Mouse (Mus musculus) forelimb bud, embryonic 11.5 days (tissue): ENCODE data around the gene Rdh19.
"Not testable (repeated sequence)": the region's sequence is repeated elsewhere in the genome, so short reads cannot be mapped to it uniquely, and the experiment has no call there.

ENCODE experiments used
- DNase-seq: peaks from one replicate; pipeline ENCODE4 v3.0.0-alpha.2; 2012; ENCODE audit warnings: low read depth, low spot score

Gene Rdh19

GRCm38 (mm10) chr10:127849628-127850027 is at the start of gene Rdh19:
Gene Rdh19 (plus strand): TSS chr10:127849928.
- no peak for DNase-seq

GRCm38 (mm10) chr10:127800891-127801290 is 48.8 kb upstream of the Rdh19 start, which contains the start of gene Rdh16:
Gene Rdh16 (plus strand): TSS chr10:127801152.
- no peak for DNase-seq

DNA sequence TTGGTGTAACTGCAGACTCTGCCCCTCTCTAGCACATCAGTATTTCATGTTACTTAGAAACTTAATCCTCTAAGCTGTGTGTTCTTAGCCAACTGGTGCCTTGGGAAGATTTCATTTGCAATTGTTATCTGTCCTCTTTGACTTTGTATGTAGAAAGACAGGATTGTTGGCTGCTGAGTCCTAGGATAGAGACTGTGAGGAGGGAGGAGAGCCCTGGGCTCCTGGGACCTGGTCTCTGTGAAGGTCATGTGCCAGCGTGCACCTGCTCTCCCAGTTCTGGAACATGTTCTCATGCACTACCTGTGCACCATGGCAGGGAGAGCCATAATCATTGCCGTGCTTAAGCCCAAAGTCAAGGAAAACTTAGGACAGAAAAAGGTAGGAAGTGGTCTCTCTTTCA is 48.1 kb upstream of the Rdh19 start:
- DNase-seq, result no peak

- no peak for DNase-seq
These were observed 47.5 kb upstream of the Rdh19 start for GRCm38 (mm10) chr10:127802236-127802635.

- DNase-seq, result no peak
These were observed 45.3 kb upstream of the Rdh19 start for GRCm38 (mm10) chr10:127804416-127804815.

DNA sequence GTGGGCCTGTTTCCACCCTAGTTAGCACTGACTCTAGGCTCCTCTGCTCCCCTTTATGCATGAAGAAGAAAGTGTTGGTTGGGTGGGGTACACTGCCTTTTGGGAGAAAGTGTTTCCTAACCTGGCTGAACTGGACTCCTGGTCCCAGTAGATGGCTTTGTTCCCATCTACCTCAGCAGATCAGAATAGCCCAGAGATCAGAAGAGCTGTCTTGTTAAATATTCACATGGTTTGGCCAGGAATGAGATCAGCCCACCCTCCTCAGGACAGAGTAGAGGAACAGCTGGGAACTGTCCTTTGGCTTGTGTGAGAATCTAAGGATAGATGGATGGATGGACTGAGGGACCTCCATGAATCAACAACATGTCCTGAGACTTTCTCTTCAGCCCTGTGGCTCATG is 33.8 kb upstream of the Rdh19 start:
- no peak for DNase-seq

DNA sequence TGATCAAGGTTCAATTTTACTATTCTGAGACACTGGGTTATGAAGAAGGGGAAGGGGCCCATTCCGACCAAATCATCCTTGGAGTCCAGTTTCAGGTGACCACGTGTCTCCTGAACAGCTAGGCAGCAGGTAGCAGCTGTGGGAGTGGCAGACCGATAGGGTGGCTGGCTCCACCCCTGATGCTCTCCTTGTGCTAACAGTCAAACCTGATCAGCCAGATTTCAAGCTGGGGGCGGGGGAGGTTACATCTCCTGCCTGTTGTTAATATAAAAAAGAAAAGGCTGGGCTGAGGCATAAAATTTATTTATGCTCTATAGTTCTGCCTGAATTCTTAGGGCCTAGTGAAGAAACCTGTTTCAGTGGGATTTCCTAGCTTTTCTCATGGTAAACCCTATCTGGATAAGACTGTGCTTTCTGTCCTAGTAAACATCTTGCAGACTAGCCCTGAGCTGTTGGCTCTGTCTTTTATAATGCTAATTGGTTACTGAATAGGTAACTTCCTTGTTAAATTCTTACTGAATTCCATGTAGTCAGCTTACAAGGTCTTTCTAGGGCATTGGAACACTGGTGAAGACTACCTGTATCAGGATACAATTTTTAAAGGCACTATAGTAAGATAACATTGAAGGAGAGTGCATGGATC is 32.3 kb upstream of the Rdh19 start:
- not testable (repeated sequence) for DNase-seq

DNA sequence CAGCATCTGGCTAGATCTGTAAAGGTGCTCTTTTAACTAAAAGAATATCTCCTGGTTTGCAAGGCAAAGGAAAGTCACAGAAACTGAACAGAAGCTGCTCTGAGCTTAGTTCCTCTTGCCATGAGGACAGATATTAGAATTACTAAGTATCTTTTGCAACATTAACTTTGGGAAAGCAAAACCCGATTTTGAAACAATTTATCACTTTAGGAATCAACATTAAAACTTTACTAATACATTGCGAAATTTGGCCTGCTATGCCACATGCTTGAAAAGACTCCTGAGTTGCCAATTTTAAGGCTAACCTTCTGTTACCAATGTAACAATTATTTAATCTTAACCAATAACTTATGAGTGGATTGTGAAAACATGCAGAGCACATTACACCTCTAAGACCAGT is 27.9 kb upstream of the Rdh19 start:
- not testable (repeated sequence) for DNase-seq

GRCm38 (mm10) chr10:127825386-127825785 is 24.3 kb upstream of the Rdh19 start:
- DNase-seq, result no peak

- no peak for DNase-seq
These were observed 20.6 kb upstream of the Rdh19 start for GRCm38 (mm10) chr10:127829121-127829520.

GRCm38 (mm10) chr10:127834186-127834585 is 15.5 kb upstream of the Rdh19 start:
- DNase-seq, result not testable (repeated sequence)

GRCm38 (mm10) chr10:127835292-127835691 is 14.4 kb upstream of the Rdh19 start:
- DNase-seq, result no peak

GRCm38 (mm10) chr10:127837793-127838192 is 11.9 kb upstream of the Rdh19 start:
- DNase-seq, result not testable (repeated sequence)

DNA sequence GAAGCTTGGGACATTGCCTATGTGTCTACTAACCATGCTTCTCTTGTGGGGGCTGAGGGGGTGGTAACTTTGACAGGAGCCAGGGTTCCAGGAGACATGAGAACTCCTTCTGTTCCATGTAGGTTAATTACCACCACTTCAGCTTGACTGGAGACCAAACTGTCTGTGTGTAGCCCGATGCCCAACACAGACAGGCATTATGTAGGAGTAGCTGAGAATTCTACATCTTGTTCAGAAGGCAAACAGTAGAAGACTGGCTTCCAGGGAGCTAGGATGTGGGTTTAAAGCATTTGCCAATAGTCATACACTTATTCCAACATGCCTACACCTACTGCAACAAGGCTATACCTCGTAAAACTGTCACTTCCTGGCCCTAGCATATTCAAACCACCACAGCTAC is 11.2 kb upstream of the Rdh19 start:
- DNase-seq, result no peak

DNA sequence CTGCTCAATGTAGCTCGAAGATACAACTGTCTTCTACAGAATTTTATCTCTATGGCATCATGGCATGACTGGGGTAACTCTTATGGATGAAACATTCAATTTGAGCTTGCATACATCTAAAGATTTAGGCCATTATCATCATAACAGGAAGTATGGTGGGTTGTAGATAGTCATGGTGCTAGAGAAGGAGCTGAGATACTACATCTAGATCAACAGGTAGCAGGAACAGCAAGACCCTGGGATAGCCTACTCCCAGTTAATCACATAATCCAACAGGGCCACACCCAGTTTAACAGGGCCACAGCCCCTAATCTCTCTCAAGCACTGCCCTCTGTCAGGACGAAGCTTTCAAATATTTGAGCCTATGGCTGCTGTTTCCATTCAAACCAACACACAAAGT is 9.0 kb upstream of the Rdh19 start:
- DNase-seq, result no peak

DNA sequence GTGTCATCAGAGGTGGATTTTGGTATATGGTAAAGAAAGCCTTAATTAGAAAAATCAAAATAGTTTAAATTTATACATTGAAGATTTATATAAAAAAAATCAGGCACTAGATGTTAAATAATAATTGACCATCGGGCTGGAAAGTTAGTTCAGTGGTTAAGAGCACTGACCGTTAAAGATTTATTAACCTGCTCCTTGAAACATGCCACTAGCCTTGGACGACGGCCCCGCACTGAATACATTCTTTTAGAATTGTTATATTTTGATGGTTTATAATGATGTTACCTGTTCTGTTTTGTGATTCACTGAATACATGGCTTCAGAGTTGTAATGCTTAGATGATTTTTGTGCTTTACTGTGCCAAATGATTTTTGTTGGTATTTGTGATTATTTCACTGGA is 3.8 kb upstream of the Rdh19 start:
- DNase-seq, result not testable (repeated sequence)

- DNase-seq, result no peak
These were observed 1.6 kb upstream of the Rdh19 start for GRCm38 (mm10) chr10:127848089-127848488.

- DNase-seq, result no peak
These were observed 6.6 kb downstream of the Rdh19 start for GRCm38 (mm10) chr10:127856376-127856775.

GRCm38 (mm10) chr10:127864931-127865330 is 15.2 kb downstream of the Rdh19 start:
- no peak for DNase-seq

DNA sequence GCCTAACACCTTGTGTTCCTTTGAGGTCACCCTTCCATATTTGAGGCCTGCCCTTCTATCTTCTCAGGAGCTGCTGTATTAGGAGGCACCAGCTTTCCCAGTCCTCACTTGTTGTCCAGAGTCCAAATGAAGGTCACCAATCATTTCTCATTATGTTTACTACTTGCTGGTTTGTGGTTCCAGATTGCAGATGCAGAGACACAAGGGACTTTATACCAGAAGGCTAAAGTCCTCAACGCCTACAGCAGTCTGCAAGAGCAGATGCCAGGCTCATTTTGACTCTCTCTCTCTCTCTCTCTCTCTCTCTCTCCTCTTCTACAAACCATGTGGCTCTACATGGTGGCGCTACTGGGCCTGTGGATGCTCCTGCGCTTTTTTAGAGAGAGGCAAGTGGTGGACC is 16.5 kb downstream of the Rdh19 start, which contains the start of gene Rdh16f2:
Gene Rdh16f2, plus strand, starts transcription at position 243 of the 400 bp plus-strand sequence.
- DNase-seq, result no peak

GRCm38 (mm10) chr10:127872484-127872883 is 22.8 kb downstream of the Rdh19 start:
- DNase-seq, result no peak

DNA sequence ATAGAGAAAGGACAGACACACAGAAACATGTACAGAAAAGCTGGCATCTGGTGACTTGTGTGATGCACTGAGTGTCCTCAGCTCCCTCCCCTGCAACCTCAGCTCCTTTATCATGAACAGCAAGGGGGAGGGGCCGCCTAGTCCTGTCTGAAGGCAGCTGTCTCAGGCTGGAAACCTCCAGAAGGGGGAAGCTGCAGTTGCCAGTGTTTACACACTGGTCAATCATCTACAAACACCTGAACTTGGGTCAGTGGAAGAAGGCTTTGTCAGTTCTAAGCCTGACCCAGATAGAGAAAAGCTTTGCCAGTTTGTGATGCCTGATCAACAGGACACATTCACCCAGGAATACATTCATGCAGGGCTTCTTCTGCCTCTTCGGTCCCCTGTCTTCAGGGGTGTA is 28.0 kb downstream of the Rdh19 start:
- DNase-seq, result no peak

DNA sequence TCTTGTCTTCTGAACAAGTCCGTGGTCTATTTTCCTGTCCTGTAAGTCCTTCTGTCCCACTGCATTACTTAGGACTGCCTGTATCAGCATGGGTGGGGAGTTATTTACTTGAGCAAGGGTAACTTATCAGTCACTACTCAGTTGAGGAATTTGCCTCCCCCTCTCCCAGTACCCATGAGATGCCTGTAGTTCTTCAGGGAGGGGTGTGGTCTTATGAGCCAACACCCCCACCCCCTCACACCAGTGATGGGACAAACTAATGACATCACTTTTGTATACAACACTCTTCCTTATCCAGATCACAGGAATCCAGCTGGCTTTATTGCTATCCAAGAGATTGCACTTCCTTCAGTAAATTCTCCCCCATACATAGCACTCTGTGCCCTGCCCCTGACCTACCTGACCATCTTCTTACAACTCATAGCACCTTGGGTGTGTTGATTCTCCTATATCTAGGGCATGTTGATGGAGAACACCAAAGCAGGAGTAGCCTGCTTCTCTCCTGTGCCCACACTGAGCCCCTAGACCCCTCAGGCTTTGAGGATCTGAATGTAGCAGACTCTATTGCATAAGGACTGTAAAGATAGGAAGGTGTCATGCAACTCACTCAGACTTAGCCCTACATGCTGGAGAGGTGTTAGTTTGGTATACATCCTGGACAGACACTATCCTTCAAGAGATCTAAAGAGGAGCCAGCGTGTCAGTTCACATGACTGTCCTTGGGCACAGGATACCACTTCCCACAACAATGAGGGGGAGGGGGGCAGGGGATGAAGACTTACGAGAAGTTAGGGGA is 28.7 kb downstream of the Rdh19 start:
- no peak for DNase-seq
